Mouse (Mus musculus): ENCODE results near the gene Degs2.

GRCm38 (mm10) chr12:108653358-108654335 lies 48.5 kb downstream of the Degs2 start:
- TF ChIP-seq CTCF (conservative IDR thresholded peaks at IDR 0.05; ENCODE audit: insufficient read depth, insufficient read length, low read depth, low read length) (no peak), POLR2A (IDR thresholded peaks at IDR 0.05; ENCODE audit: low read depth, low read length) (no peak)
